Mouse (Mus musculus) layer of hippocampus, adult 9-10 months (tissue): ENCODE data around the gene Tprg.

Experiments used
- DNase-seq: peaks from one replicate; pipeline ENCODE4 v3.0.0; 2022; ENCODE audit warnings: low spot score

The Tprg gene

GRCm38 (mm10) chr16:25333279-25334219 is 46.9 kb downstream of the Tprg start:
- DNase-seq = no peak

- DNase-seq = no peak
Observed at GRCm38 (mm10) chr16:25335058-25335703, 48.6 kb downstream of the Tprg start.

GRCm38 (mm10) chr16:25349626-25350025 is 63.0 kb downstream of the Tprg start:
- DNase-seq = peak; percentile 67

GRCm38 (mm10) chr16:25367834-25368233 is 81.2 kb downstream of the Tprg start:
- no peak for DNase-seq

GRCm38 (mm10) chr16:25369984-25370412 is 83.4 kb downstream of the Tprg start:
- no peak for DNase-seq

GRCm38 (mm10) chr16:25374121-25374520 is 87.5 kb downstream of the Tprg start:
- DNase-seq = no peak

GRCm38 (mm10) chr16:25374775-25375174 is 88.2 kb downstream of the Tprg start:
- DNase-seq = no peak

GRCm38 (mm10) chr16:25376720-25377373 is 90.2 kb downstream of the Tprg start:
- DNase-seq = peak; percentile 54

- no peak for DNase-seq
Observed at GRCm38 (mm10) chr16:25377695-25378094, 91.1 kb downstream of the Tprg start.

GRCm38 (mm10) chr16:25385498-25386192 is 99.0 kb downstream of the Tprg start:
- no peak for DNase-seq

GRCm38 (mm10) chr16:25394676-25395075 is 108.1 kb downstream of the Tprg start:
- no peak for DNase-seq

- peak; percentile 3 for DNase-seq
Observed at GRCm38 (mm10) chr16:25404156-25404555, 117.5 kb downstream of the Tprg start.

GRCm38 (mm10) chr16:25407204-25407886 is 120.7 kb downstream of the Tprg start:
- DNase-seq = no peak

GRCm38 (mm10) chr16:25408032-25408431 is 121.4 kb downstream of the Tprg start:
- DNase-seq = no peak

GRCm38 (mm10) chr16:25411307-25411706 is 124.7 kb downstream of the Tprg start:
- no peak for DNase-seq

- no peak for DNase-seq
Observed at GRCm38 (mm10) chr16:25413885-25414284, 127.3 kb downstream of the Tprg start.

- DNase-seq = no peak
Observed at GRCm38 (mm10) chr16:25415186-25415585, 128.6 kb downstream of the Tprg start.

GRCm38 (mm10) chr16:25417875-25418630 is 131.4 kb downstream of the Tprg start:
- no peak for DNase-seq

- DNase-seq = no peak
Observed at GRCm38 (mm10) chr16:25422997-25423396, 136.4 kb downstream of the Tprg start.

- no peak for DNase-seq
Observed at GRCm38 (mm10) chr16:25424001-25424400, 137.4 kb downstream of the Tprg start.

GRCm38 (mm10) chr16:25424915-25425314 is 138.3 kb downstream of the Tprg start:
- no peak for DNase-seq
